Mouse (Mus musculus) cerebellum, adult 8-10 months (tissue): ENCODE results near the gene Ablim2.

Source experiments
- DNase-seq: peaks from one replicate; pipeline ENCODE4 v3.0.0; 2022

The Ablim2 gene

DNA sequence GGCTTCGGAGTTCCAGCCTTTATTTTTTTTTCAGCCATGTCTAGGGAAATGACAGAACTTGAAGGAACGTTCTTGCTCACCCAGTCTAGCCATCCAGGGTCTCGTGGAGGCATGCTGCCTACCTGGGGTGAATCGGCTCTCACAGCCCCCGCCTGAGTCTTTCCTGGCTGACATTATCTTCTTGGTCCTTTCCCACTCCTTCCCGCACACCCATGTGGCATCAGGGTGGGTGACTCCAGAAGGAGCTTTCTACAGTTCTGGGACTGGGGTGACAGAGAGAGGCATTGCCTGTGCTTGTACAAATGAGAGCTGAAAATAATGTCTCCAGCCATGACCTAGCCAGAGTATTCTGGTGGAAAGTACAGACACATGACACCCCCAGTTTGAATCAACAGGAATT, 163.5 kb downstream of the Ablim2 start:
- DNase-seq: no peak

DNA sequence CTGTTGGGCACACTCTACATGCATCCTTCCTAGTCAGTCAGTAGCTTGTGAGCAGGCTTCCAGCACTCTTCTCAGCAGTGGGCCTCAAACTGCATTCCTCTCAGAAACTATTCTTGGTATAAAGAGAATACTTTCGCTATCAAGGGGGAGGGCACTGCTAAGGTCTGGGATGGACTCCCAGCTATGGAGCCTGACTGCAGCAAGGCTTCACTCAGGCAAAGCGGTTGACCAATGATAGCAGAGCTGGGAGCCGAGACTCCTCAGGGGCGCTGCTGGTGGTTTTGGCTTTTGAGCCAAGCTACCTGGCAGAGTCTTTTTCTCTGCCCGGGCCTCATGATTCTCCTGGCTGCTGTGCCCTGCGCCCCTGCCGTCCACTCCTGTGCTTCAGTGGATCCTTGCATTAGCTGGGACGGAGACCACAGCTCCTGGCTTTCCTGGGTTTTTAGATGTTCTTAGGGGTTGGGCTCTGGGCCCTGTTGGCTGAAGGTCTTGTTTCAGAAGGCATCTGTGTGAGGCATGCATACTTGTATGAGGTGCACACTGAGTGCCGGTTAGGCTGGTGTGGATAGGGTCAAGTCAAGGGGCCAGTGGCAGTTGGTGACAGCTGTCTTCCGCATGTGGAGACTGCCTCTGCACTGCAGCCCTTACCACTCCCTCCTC, 164.0 kb downstream of the Ablim2 start:
- no peak for DNase-seq

DNA sequence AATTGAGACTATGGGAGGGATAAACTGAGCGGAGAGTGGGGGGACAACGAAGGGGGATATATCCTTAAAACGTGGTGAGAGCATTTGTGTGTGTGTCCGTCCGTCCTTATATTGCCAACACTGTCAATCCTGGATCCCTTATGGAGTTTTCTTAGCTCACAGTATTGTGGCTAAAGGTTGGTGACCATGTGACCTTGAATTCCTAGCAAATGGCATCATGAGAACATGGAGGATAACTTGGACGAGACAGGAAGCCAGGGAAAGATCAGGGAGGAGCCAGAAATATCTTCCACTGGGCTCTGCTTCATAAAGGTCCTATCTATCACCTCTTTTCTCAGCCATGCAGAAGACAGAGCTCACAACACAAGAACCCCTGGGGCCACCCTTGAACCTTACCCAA, 165.8 kb downstream of the Ablim2 start:
- no peak for DNase-seq

DNA sequence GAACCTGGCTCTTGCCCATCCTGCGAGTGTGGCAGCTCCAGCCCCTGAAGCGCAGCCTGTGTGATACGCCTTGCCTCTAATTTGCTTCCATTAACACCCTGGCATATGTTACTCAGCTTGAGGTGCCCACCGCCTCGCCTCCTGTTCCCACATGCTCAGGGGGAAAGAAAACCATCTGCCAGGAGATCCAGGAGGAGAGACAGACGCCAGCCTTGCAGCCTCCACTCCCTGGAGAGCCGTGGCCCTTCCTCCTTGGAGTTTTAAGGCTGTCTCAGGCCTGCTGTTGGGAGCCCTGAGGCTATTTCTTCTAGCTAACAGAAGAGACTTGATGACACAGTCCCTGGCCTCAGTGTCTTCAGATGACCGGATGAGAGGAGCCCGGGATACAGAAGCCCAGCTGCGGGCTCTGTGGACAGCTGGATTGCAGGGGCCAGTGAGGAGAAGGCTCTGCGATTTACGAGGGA, 167.5 kb downstream of the Ablim2 start:
- peak; percentile 44 for DNase-seq

DNA sequence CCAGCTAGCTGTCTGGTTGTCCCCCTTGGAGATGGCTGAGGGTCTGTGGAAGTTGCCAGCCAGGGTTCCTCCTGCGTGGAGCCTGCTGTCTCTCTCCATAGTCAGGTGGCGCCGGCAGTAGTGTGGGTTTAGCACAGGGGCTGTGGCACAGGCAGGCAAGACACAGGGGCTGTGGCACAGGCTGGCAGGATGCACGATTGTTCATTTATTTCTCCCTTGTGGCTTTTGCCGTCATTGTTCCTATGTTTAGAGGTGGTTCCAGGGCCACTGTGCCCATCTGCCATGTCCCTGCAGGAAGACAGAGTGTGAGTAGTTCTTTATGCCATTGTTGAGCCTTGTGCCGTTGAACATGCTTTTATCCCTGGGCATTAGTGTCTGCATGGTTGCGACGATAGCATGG, 168.8 kb downstream of the Ablim2 start:
- no peak for DNase-seq

DNA sequence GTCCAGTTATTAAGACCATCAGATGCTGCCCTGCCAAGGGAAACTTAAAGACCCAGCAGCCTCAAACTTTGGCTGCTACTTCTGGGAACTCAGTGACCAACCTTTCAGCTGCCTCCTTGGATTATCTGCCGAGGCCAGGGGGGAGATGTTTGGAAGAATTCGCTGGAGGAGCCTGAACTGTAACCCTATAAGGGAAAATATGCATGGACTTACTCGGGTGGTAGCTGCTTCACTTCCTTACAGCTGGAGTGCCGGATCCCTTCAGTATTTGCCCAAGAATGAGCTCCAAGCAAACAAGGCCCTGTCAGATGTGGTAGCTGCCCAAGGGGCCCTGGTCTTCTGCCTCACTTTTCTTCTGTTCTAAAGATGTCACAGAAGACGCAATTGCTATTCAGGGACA, 173.6 kb downstream of the Ablim2 start:
- DNase-seq: no peak

DNA sequence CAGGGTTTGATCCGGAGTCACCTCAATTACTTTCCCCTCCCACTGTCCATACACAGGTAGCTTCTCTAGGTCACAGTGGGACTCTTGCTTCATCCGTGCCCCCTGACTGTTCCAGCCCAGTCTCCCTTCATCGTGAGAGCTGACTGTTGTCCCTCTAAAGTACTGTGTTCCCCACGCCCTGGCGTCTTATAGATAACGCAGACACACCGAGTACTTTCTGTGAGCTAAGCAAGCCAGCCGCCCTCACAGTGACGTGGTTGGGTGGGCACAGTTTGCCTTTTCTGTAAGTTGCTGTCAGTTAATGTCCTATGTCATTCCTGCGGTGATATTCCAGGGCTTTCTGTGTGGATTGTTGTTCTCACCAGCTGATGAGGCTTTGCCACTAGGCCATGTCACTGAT, 175.4 kb downstream of the Ablim2 start:
- DNase-seq: no peak
